Mouse (Mus musculus): ENCODE measurements at regions not wholly inside any gene's neighbourhood (a gene's known extent, or its start where the extent isn't known, plus 50 kb on each side); places are given as distances from the start of the nearest gene placed in this dataset.

- TF ChIP-seq CTCF (IDR thresholded peaks at IDR 0.05; ENCODE audit: low read depth) (no peak), EP300 (IDR thresholded peaks at IDR 0.05; ENCODE audit: low read depth) (no peak)
Measured at GRCm38 (mm10) chr11:44235456-44235855, 164.4 kb upstream of the Il12b start.

Data from liver, postnatal 0 days (tissue).